Mouse (Mus musculus) bone marrow, adult 2 months (tissue): ENCODE measurements at regions not wholly inside any gene's neighbourhood (a gene's known extent, or its start where the extent isn't known, plus 50 kb on each side); places are given as distances from the start of the nearest gene placed in this dataset.

ENCODE experiments used
- H3K27ac ChIP-seq: fragments of 200-500 bp; 2 replicates; pipeline ENCODE4 v1.5.1; 2012; ENCODE audit warnings: low read depth, mild to moderate bottlenecking, control low read depth, inconsistent platforms, low read length; ENCODE audit not compliant: control insufficient read depth, poor library complexity, insufficient read depth
- H3K4me1 ChIP-seq: fragments of 200-500 bp; 2 replicates; pipeline ENCODE4 v1.6.1; 2011; ENCODE audit warnings: low read length; ENCODE audit not compliant: control insufficient read depth, insufficient read depth
- H3K4me3 ChIP-seq: fragments of 200-500 bp; replicated peaks from 2 replicates; pipeline ENCODE3; 2011; ENCODE audit warnings: mild to moderate bottlenecking, low read depth, low read length, control low read depth; ENCODE audit not compliant: control insufficient read depth
- CTCF ChIP-seq: fragments of 200-500 bp; IDR thresholded peaks from 2 replicates; pipeline ENCODE4 v1.5.1; 2011; ENCODE audit warnings: low read length, control low read depth; ENCODE audit not compliant: control insufficient read depth, insufficient read depth
- POLR2A ChIP-seq: fragments of 200-500 bp; IDR thresholded peaks from 2 replicates; pipeline ENCODE4 v1.6.1; 2011; ENCODE audit warnings: low read depth, mild to moderate bottlenecking, control low read depth, low read length, borderline replicate concordance; ENCODE audit not compliant: control insufficient read depth
- WGBS: fragments of 180-500 bp; shearing (Covaris S2); methylation state at CpG from one replicate; pipeline ENCODE4 v1.1.7; 2018; 5-methylcytosine and 5-hydroxymethylcytosine counted together

GRCm38 (mm10) chr1:35862661-35863060 is 205.5 kb upstream of the Hs6st1 start:
- TF ChIP-seq CTCF = no peak
- no peak for TF ChIP-seq POLR2A
- 77% methylated on average over 2 of the region's 2 CpGs for WGBS
- no peak overlapping the region for H3K4me3 ChIP-seq
- H3K4me1 ChIP-seq = peaks cover 1% of the 10 kb centered on the region; the same call in 1 of the 2 replicates
- H3K27ac ChIP-seq = no peak overlapping the region

GRCm38 (mm10) chr1:35864246-35864645 is 204.0 kb upstream of the Hs6st1 start:
- WGBS = 86% methylated on average over 9 of the region's 9 CpGs
- H3K27ac ChIP-seq = no peak overlapping the region
- TF ChIP-seq POLR2A (no peak), CTCF (no peak)

GRCm38 (mm10) chr1:35865263-35865662 is 202.9 kb upstream of the Hs6st1 start:
- no peak for TF ChIP-seq POLR2A
- TF ChIP-seq CTCF = no peak
- 72% methylated on average over 6 of the region's 6 CpGs for WGBS
- H3K4me1 ChIP-seq = peaks cover 3% of the 10 kb centered on the region; the same call in 1 of the 2 replicates
- H3K4me3 ChIP-seq = no peak overlapping the region
- no peak overlapping the region for H3K27ac ChIP-seq

More at GRCm38 (mm10) chr1:35864246-35864645, 204.0 kb upstream of the Hs6st1 start:
- Histone ChIP-seq H3K4me3 (no peak overlapping the region), H3K4me1 (peaks cover 1% of the 10 kb centered on the region; the same call in 1 of the 2 replicates)

GRCm38 (mm10) chr1:35866643-35867042 is 201.6 kb upstream of the Hs6st1 start:
- Histone ChIP-seq H3K4me3 (no peak overlapping the region), H3K4me1 (peaks cover 3% of the 10 kb centered on the region; the same call in 1 of the 2 replicates), H3K27ac (no peak overlapping the region)
- no peak for TF ChIP-seq POLR2A
- no peak for TF ChIP-seq CTCF
- 83% methylated on average over 12 of the region's 12 CpGs for WGBS

GRCm38 (mm10) chr1:35869381-35870143 is 198.6 kb upstream of the Hs6st1 start:
- Histone ChIP-seq H3K4me1 (peaks cover 3% of the 10 kb centered on the region; the same call in 1 of the 2 replicates), H3K27ac (no peak overlapping the region), H3K4me3 (peak overlapping the region; percentile 24)
- no peak for TF ChIP-seq POLR2A
- no peak for TF ChIP-seq CTCF
- WGBS = 23% methylated on average over 17 of the region's 17 CpGs

GRCm38 (mm10) chr1:35870144-35870827 is 197.9 kb upstream of the Hs6st1 start:
- Histone ChIP-seq H3K27ac (no peak overlapping the region), H3K4me1 (peaks cover 3% of the 10 kb centered on the region; the same call in 1 of the 2 replicates), H3K4me3 (no peak overlapping the region)
- 63% methylated on average over 9 of the region's 9 CpGs for WGBS
- no peak for TF ChIP-seq POLR2A
- TF ChIP-seq CTCF = no peak

GRCm38 (mm10) chr1:35873038-35873437 is 195.2 kb upstream of the Hs6st1 start:
- WGBS = 76% methylated on average over 2 of the region's 2 CpGs
- H3K4me3 ChIP-seq = no peak overlapping the region
- no peak overlapping the region for H3K27ac ChIP-seq
- TF ChIP-seq POLR2A = no peak
- TF ChIP-seq CTCF = no peak
- peaks cover 3% of the 10 kb centered on the region; the same call in 1 of the 2 replicates for H3K4me1 ChIP-seq

- WGBS = 56% methylated on average over 11 of the region's 11 CpGs
- Histone ChIP-seq H3K4me1 (peaks cover 1% of the 10 kb centered on the region; the same call in 1 of the 2 replicates), H3K4me3 (no peak overlapping the region), H3K27ac (no peak overlapping the region)
- TF ChIP-seq CTCF = no peak
- TF ChIP-seq POLR2A = no peak
Observed at GRCm38 (mm10) chr1:35875210-35875811, 192.9 kb upstream of the Hs6st1 start.
